Mouse (Mus musculus) limb, embryonic 13.5 days (tissue): ENCODE measurements at regions not wholly inside any gene's neighbourhood (a gene's known extent, or its start where the extent isn't known, plus 50 kb on each side); places are given as distances from the start of the nearest gene placed in this dataset.

Experiments used
- ATAC-seq: fragments of 200-750 bp; cut with Nextera tagmentation; 2 replicates; pipeline ENCODE4 v1.8.0; 2017; ENCODE audit warnings: low read depth, moderate number of reproducible peaks, moderate TSS enrichment; ENCODE audit not compliant: low FRiP score
- H3K27ac ChIP-seq: fragments of 300-500 bp; sonication (generic); 2 replicates; pipeline ENCODE4 v1.5.1; 2015; ENCODE audit warnings: inconsistent platforms, mild to moderate bottlenecking, moderate library complexity
- H3K27me3 ChIP-seq: fragments of 300-500 bp; sonication (generic); 2 replicates; pipeline ENCODE4 v1.6.1; 2015; ENCODE audit warnings: mild to moderate bottlenecking, inconsistent platforms
- H3K36me3 ChIP-seq: fragments of 300-500 bp; sonication (generic); 2 replicates; pipeline ENCODE4 v1.6.1; 2015; ENCODE audit warnings: inconsistent platforms, mild to moderate bottlenecking, moderate library complexity
- H3K4me1 ChIP-seq: fragments of 300-500 bp; sonication (generic); 2 replicates; pipeline ENCODE4 v1.6.1; 2015; ENCODE audit warnings: inconsistent platforms
- H3K4me2 ChIP-seq: fragments of 300-500 bp; sonication (generic); replicated peaks from 2 replicates; pipeline ENCODE4 v1.6.1; 2015; ENCODE audit warnings: inconsistent platforms, mild to moderate bottlenecking, moderate library complexity
- H3K4me3 ChIP-seq: fragments of 300-500 bp; sonication (generic); 2 replicates; pipeline ENCODE4 v1.5.1; 2015; ENCODE audit warnings: moderate library complexity, mild to moderate bottlenecking, inconsistent platforms
- H3K9ac ChIP-seq: fragments of 300-500 bp; sonication (generic); 2 replicates; pipeline ENCODE4 v1.6.1; 2015; ENCODE audit warnings: mild to moderate bottlenecking, inconsistent platforms
- H3K9me3 ChIP-seq: fragments of 300-500 bp; sonication (generic); 2 replicates; pipeline ENCODE4 v1.6.1; 2016; ENCODE audit warnings: inconsistent platforms
- WGBS: fragments of 180-500 bp; shearing (Covaris S2); methylation state at CpG from one replicate; pipeline ENCODE4 v1.1.7; 2015; 5-methylcytosine and 5-hydroxymethylcytosine counted together

DNA sequence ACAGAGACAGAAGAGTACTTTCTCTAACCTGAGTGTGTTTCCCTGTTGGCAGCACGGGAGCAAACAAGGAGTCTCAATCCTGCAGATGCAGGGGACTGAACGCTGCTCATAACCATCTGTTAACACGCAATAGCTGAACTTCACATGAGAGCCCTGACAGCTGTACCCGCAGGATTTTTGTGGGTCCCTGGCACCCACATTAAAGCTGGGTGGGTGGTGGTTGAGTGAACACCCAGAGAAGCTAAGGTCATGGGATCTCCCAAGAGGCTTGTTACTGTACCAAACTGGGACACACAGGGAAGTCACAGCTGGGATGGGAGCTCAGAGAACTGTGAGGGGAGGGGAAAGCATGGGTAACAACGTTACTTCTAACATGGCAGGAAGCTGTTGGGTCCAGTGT lies 562.9 kb downstream of the Vrk1 start:
- 82% methylated on average over 5 of the region's 5 CpGs for WGBS
- H3K36me3 ChIP-seq = no peaks in the 10 kb centered on the region
- no peak overlapping the region for H3K4me2 ChIP-seq
- H3K9me3 ChIP-seq = no peaks in the 10 kb centered on the region
- no peaks in the 10 kb centered on the region for H3K27me3 ChIP-seq
- H3K4me1 ChIP-seq = no peaks in the 10 kb centered on the region
- no peak for ATAC-seq
- H3K4me3 ChIP-seq = no peak overlapping the region
- H3K9ac ChIP-seq = no peak overlapping the region
- H3K27ac ChIP-seq = no peak overlapping the region

DNA sequence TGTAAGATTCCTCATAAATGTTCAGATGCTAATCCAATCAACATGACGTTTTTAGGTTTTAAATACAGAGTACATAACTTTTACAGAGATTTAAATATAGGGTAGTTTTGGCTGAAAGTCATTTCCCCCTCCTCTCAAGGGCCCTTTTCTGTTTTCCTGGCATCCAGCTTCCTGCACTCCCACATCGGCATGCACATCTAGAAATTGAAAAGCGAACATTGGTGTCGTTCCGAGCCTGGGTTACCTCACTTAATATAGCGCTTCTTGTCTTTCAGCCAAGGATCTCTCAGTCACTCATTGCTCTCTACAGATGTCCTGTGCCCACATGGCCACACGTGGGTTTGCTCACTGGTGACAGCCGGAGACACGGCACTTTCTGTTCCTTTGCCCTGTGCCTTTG lies 572.7 kb downstream of the Vrk1 start:
- no peak overlapping the region for H3K4me3 ChIP-seq
- H3K36me3 ChIP-seq = no peaks in the 10 kb centered on the region
- no peak overlapping the region for H3K9ac ChIP-seq
- H3K9me3 ChIP-seq = no peaks in the 10 kb centered on the region
- no peak overlapping the region for H3K27ac ChIP-seq
- H3K4me1 ChIP-seq = 0 out of 2 replicates have a peak, but pooled peaks cover 4% of the 10 kb centered on the region
- no peaks in the 10 kb centered on the region for H3K27me3 ChIP-seq
- ATAC-seq = no peak
- WGBS = 45% methylated on average over 9 of the region's 9 CpGs
- H3K4me2 ChIP-seq = no peak overlapping the region

DNA sequence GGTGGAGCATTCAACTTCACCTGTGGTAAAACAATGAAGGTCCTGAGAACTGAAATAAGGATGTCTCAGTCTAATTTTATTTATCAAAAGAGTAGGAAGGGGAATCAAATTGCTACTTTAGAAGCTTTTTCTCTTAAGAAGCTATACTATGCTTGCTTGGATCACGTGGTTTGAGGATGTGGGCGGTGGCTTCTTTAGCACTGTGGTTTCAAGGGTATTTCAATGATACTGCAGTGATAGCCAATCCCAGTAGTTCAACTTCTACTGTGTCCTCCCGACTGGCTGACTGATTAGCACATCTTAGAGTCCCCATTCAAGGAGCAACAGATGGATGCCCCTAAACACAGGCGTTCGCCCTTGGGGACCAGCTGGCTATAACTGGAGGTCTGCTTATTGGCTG lies 575.6 kb downstream of the Vrk1 start:
- no peak overlapping the region for H3K4me2 ChIP-seq
- H3K4me3 ChIP-seq = no peak overlapping the region
- H3K4me1 ChIP-seq = 0 out of 2 replicates have a peak, but pooled peaks cover 4% of the 10 kb centered on the region
- no peak for ATAC-seq
- no peak overlapping the region for H3K27ac ChIP-seq
- 82% methylated on average over 5 of the region's 5 CpGs for WGBS
- H3K9me3 ChIP-seq = no peaks in the 10 kb centered on the region
- no peaks in the 10 kb centered on the region for H3K36me3 ChIP-seq
- H3K9ac ChIP-seq = no peak overlapping the region
- H3K27me3 ChIP-seq = no peaks in the 10 kb centered on the region

DNA sequence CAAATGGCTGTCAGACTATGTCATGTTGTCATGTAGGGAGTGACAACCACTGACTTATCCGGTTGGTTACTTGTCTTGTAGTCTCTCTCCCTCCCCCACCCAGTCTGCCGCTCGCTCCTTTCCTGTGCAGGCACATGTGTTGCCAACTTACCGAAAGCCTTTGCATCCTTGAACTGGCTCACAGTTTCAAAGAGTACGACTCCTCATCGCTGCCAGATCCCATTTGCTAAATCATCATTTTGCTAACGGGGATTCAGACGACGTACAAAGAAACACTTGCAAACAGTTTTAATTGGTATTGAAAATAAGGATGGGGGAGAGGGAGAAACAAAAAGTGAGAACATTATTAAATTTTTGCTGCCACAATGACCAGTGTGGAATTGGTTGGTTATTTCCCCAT lies 582.7 kb downstream of the Vrk1 start:
- ATAC-seq = no peak
- Histone ChIP-seq H3K27me3 (peaks cover 6% of the 10 kb centered on the region; the same call in 1 of the 2 replicates), H3K9ac (no peak overlapping the region), H3K4me1 (no peaks in the 10 kb centered on the region), H3K4me3 (no peak overlapping the region), H3K36me3 (no peaks in the 10 kb centered on the region), H3K27ac (no peak overlapping the region), H3K4me2 (no peak overlapping the region), H3K9me3 (no peaks in the 10 kb centered on the region)
- WGBS = 85% methylated on average over 9 of the region's 9 CpGs

DNA sequence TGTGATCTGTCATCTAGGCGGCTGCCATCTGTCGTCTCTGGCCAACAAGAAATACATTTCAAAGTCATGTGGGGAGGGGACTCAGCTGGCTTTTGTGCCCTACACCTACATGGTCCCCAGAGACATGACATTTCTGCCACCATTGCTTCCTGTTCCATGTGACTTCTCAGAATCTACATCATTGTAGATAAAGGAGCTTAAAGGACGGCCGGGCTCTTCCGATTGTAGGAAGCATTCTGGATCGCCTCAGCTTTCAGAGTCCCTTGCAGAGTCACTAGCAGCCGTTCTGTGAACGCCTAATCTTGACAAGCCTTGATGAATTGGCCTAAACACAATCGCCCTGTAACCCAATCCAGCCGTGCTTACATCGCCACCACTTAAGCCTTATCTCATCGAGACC lies 587.6 kb downstream of the Vrk1 start:
- Histone ChIP-seq H3K4me3 (no peak overlapping the region), H3K4me2 (no peak overlapping the region), H3K9me3 (0 out of 2 replicates have a peak, but pooled peaks cover 5% of the 10 kb centered on the region), H3K27ac (no peak overlapping the region), H3K36me3 (no peaks in the 10 kb centered on the region), H3K9ac (no peak overlapping the region), H3K4me1 (no peaks in the 10 kb centered on the region), H3K27me3 (peaks cover 6% of the 10 kb centered on the region; the same call in 1 of the 2 replicates)
- no peak for ATAC-seq
- WGBS = 16% methylated on average over 12 of the region's 12 CpGs

DNA sequence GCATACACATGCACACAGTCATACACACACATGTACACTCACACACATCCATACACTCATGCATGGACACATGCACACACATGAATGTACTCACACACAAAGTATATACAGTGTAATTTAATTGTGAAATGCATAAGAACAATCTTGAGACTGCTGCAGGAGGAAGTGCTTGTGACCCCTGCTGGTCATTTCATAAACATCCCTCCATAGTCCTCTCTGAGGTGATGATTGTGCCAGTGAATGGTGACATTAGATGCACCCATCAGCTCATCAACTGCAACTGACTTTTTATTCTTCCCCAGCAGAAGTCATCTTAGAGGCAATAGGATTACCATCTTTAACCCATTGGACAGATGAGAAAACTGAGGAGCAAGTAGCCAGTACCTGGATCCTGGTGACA lies 597.2 kb downstream of the Vrk1 start:
- H3K4me3 ChIP-seq = no peak overlapping the region
- no peaks in the 10 kb centered on the region for H3K9me3 ChIP-seq
- H3K9ac ChIP-seq = no peak overlapping the region
- H3K4me2 ChIP-seq = no peak overlapping the region
- H3K36me3 ChIP-seq = no peaks in the 10 kb centered on the region
- H3K4me1 ChIP-seq = no peaks in the 10 kb centered on the region
- no peaks in the 10 kb centered on the region for H3K27me3 ChIP-seq
- ATAC-seq = no peak
- H3K27ac ChIP-seq = no peak overlapping the region

DNA sequence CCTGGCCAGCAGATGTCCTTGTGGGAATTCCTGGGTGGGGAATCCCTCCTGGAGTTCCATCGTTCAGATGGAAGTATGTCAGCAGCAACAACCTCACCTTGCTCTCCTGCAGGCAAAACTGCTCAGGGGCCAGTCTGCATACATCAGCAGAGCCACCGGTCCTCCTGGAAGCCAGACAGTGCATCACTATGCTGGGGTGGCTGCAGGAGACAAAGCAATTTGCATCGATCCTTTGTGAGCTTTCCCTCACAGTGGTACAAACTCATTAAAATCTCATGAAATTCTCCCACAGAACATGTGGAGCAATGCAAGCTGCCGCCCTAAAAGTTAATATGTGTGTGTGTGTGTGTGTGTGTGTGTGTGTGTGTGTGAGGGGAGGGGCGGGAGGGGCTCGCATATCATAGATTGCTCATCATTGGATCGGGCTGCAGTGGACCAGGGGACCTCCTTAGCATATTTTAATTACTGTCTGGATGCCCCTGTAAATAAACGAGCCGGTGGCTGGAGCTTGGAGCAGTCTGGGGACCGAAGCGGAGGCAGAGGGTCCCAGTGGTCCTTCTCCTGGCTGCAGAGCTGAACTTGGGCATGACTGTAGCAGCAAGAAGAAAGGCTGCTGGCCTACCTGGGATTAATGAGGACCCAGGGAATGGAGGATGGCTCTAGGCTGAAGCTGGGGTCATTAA lies 597.8 kb downstream of the Vrk1 start:
- H3K27ac ChIP-seq = no peak overlapping the region
- H3K4me3 ChIP-seq = no peak overlapping the region
- H3K9ac ChIP-seq = no peak overlapping the region
- 54% methylated on average over 10 of the region's 11 CpGs for WGBS
- no peaks in the 10 kb centered on the region for H3K36me3 ChIP-seq
- H3K4me2 ChIP-seq = no peak overlapping the region
- H3K27me3 ChIP-seq = no peaks in the 10 kb centered on the region
- H3K4me1 ChIP-seq = no peaks in the 10 kb centered on the region
- H3K9me3 ChIP-seq = no peaks in the 10 kb centered on the region
- no peak for ATAC-seq

DNA sequence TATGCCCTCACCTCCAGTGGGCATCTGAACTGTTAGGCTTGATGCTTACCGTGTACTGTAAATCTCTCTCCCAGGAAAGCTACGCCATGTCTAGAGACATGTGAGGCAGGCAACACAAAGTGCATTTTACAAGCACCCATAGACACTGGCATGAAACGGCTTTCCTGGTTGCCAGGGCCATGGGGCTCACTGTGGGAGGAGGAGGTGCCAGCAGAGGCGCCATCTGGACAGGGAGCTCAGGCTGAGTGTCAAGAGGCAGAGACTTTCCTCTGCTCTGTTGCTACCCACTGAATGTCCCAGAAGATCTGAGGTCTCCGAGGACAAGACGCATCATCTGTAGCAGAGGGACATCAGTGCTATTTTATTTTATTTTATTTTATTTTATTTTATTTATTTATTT lies 608.7 kb downstream of the Vrk1 start:
- no peak overlapping the region for H3K27ac ChIP-seq
- H3K4me1 ChIP-seq = no peaks in the 10 kb centered on the region
- H3K4me3 ChIP-seq = no peak overlapping the region
- 84% methylated on average over 6 of the region's 6 CpGs for WGBS
- ATAC-seq = no peak
- no peak overlapping the region for H3K9ac ChIP-seq
- no peaks in the 10 kb centered on the region for H3K36me3 ChIP-seq
- H3K27me3 ChIP-seq = no peaks in the 10 kb centered on the region
- H3K4me2 ChIP-seq = no peak overlapping the region
- H3K9me3 ChIP-seq = no peaks in the 10 kb centered on the region

DNA sequence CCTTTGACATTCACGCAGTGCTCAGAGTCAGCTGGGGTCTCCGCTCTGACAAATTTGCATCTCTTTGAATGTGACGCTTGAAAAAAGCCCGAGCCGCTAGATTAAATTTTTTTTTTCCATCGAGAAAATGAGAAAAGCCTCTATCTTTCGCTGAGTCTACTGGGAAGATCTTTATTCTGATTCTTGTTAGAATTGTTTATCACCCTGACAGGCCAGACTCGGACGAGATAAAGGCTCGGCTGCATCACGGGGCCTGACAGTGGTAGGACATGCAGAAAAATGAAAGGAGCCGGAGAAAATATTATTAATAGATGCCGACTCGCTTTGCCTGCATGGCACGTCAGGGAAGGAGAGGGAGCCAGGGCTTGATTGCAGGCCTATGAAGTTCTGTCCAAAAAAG lies 616.8 kb downstream of the Vrk1 start:
- Histone ChIP-seq H3K27me3 (no peaks in the 10 kb centered on the region), H3K9ac (no peak overlapping the region), H3K9me3 (no peaks in the 10 kb centered on the region), H3K4me2 (no peak overlapping the region), H3K36me3 (no peaks in the 10 kb centered on the region), H3K4me1 (no peaks in the 10 kb centered on the region), H3K27ac (no peak overlapping the region), H3K4me3 (no peak overlapping the region)
- no peak for ATAC-seq
- 73% methylated on average over 15 of the region's 15 CpGs for WGBS

DNA sequence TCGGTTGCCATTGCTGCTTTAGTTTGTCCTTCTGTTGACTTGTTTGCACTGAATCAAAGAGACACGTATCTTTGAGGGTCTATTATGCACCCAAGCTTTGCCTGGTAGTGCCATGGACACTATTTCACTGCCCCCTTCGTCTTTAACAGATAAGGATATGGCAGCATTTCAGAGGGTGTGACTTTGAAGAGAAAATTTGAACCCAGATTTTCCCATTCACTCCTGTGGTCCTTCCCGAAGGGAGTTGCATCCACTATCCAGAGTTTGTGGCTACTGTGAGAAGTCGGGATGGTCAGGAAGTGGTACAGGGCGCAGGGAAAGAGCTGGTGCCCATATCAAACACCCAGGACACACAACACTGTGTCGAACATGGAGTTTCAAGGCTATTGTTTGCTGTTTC lies 622.5 kb downstream of the Vrk1 start:
- Histone ChIP-seq H3K9me3 (no peaks in the 10 kb centered on the region), H3K4me1 (no peaks in the 10 kb centered on the region), H3K4me3 (no peak overlapping the region), H3K36me3 (no peaks in the 10 kb centered on the region), H3K9ac (no peak overlapping the region), H3K27ac (no peak overlapping the region), H3K4me2 (no peak overlapping the region), H3K27me3 (no peaks in the 10 kb centered on the region)
- 82% methylated on average over 7 of the region's 7 CpGs for WGBS
- ATAC-seq = no peak

DNA sequence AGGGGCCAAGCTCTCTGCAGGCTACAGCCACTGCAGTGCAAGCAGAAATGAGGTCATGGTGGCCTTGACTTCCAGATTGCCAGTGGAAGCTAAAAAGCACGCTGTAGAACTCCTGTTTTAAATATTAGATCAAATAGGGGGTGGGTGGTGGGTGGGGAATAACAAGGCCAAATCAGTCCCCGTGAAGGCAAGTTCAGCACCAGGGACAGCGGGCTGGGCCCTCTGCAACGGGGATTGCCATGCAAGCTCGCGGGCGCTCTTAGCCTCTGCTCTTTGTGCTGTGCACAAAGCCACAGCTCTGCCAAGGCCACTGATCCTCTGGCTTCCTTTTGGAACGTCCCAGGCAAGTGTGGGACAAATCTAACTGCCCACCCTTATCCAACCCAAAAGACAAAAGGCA lies 623.1 kb downstream of the Vrk1 start:
- WGBS = 7% methylated on average over 8 of the region's 8 CpGs
- H3K4me3 ChIP-seq = no peak overlapping the region
- no peak overlapping the region for H3K4me2 ChIP-seq
- no peaks in the 10 kb centered on the region for H3K27me3 ChIP-seq
- H3K36me3 ChIP-seq = no peaks in the 10 kb centered on the region
- ATAC-seq = no peak
- no peaks in the 10 kb centered on the region for H3K4me1 ChIP-seq
- H3K9ac ChIP-seq = no peak overlapping the region
- no peak overlapping the region for H3K27ac ChIP-seq
- no peaks in the 10 kb centered on the region for H3K9me3 ChIP-seq

DNA sequence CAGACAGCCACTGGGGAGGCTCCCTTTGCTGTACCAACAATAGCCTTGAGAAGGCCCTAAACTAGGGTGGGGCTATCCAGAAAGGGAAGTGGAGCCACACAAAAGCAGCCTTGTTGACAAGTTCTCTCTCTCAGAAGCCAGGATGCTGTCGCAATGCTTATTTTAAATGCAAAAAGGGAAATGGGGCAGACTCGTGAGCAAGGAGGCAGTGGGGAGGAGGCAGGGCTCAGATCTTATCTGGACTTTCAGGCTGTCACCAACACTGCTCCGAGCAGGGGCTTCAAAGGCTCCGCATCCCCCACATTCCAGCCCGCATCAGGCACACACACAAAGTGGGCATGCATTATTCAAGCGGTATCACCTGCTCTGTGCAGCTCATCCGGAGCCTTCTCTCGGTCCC lies 648.3 kb downstream of the Vrk1 start:
- Histone ChIP-seq H3K4me3 (no peak overlapping the region), H3K27me3 (no peaks in the 10 kb centered on the region), H3K9me3 (no peaks in the 10 kb centered on the region), H3K4me2 (no peak overlapping the region), H3K36me3 (no peaks in the 10 kb centered on the region), H3K9ac (no peak overlapping the region), H3K27ac (no peak overlapping the region), H3K4me1 (no peaks in the 10 kb centered on the region)
- 36% methylated on average over 8 of the region's 8 CpGs for WGBS
- no peak for ATAC-seq

DNA sequence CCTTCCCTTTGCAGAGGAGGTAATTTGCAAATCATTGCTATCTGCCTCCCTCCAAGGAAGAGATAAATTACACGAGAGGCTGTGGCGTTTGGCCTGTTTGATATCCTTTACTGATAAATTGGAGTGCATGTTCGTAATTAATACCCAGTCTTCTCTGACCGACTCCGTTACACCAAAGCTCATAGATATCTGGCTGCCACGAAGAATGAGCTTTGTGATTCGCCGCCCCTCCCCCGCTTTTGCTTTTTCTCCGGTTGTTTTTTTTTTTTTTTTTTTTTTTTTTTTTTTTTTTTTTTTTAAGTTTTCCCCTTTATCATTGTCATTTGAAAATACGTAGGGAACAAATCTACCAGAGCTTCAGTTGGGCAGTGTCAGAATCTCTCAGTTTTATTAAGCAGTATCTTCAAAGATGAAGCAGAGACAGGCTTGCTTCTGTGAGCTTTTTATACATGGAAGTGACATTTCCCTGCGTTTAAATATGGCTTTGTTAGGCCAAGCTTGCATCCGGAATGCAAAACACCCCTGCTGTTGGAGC lies 663.3 kb downstream of the Vrk1 start:
- no peak overlapping the region for H3K27ac ChIP-seq
- peaks cover 32% of the 10 kb centered on the region for H3K4me1 ChIP-seq
- H3K36me3 ChIP-seq = no peaks in the 10 kb centered on the region
- H3K4me2 ChIP-seq = no peak overlapping the region
- H3K27me3 ChIP-seq = peaks cover 14% of the 10 kb centered on the region; the same call in 1 of the 2 replicates
- 22% methylated on average over 13 of the region's 13 CpGs for WGBS
- no peak for ATAC-seq
- H3K4me3 ChIP-seq = no peak overlapping the region
- H3K9ac ChIP-seq = no peak overlapping the region
- H3K9me3 ChIP-seq = no peaks in the 10 kb centered on the region
